Mouse (Mus musculus): ENCODE results near the gene Zfp1. TPM values are rescaled to one million over a fixed set of nuclear protein-coding genes. Genes with fewer than 3 reads are reported as not detected.
A peak's percentile ranks its signal among the peaks of the same experiment; 100 is the strongest.

The Zfp1 gene
- polyA plus RNA-seq, 1 experiment from 2014 or later = 10.9 TPM

- Histone ChIP-seq H3K36me3 (ENCODE audit: control insufficient read depth, insufficient read depth, low read length) (peaks cover 3% of the 10 kb centered on the region; the same call in 1 of the 2 replicates), H3K4me3 (ENCODE audit: low read depth, low read length) (no peak overlapping the region), H3K4me2 (replicated peaks; ENCODE audit: low read depth) (no peak overlapping the region), H3K27me3 (ENCODE audit: control insufficient read depth, insufficient read depth, low read length) (no peaks in the 10 kb centered on the region), H3K9ac (ENCODE audit: low read length) (no peak overlapping the region), H3K4me1 (replicated peaks; ENCODE audit: control insufficient read depth, insufficient read depth) (no peaks in the 10 kb centered on the region), H3K9me3 (ENCODE audit: control insufficient read depth, low read length) (no peaks in the 10 kb centered on the region), H3K27ac (replicated peaks) (no peak overlapping the region)
- no peak for ATAC-seq (ENCODE audit: low FRiP score, low TSS enrichment)
- 82% methylated on average over 13 of the region's 14 CpGs for WGBS
- TF ChIP-seq EP300 (optimal IDR thresholded peaks at IDR 0.05) (no peak), CTCF (IDR thresholded peaks at IDR 0.05; ENCODE audit: low read depth) (no peak)
- no peak for DNase-seq (ENCODE audit: low spot score)
These were observed 16.3 kb upstream of the Zfp1 start for GRCm38 (mm10) chr8:111626933-111627332.

GRCm38 (mm10) chr8:111627923-111628322 lies 15.3 kb upstream of the Zfp1 start:
- 0 out of 2 replicates have a peak, but pooled peaks cover 2% of the 10 kb centered on the region for H3K36me3 ChIP-seq (ENCODE audit: control insufficient read depth, insufficient read depth, low read length)
- no peak for DNase-seq (ENCODE audit: low spot score)
- ATAC-seq (ENCODE audit: low FRiP score, low TSS enrichment) = no peak
- no peaks in the 10 kb centered on the region for H3K27me3 ChIP-seq (ENCODE audit: control insufficient read depth, insufficient read depth, low read length)
- 94% methylated on average over 9 of the region's 9 CpGs for WGBS
- TF ChIP-seq EP300 (optimal IDR thresholded peaks at IDR 0.05) (no peak), CTCF (IDR thresholded peaks at IDR 0.05; ENCODE audit: low read depth) (no peak)
- no peaks in the 10 kb centered on the region for H3K9me3 ChIP-seq (ENCODE audit: control insufficient read depth, low read length)
- no peak overlapping the region for H3K4me3 ChIP-seq (ENCODE audit: low read depth, low read length)
- no peak overlapping the region for H3K4me2 ChIP-seq (replicated peaks; ENCODE audit: low read depth)
- H3K9ac ChIP-seq (ENCODE audit: low read length) = no peak overlapping the region
- H3K4me1 ChIP-seq (replicated peaks; ENCODE audit: control insufficient read depth, insufficient read depth) = no peaks in the 10 kb centered on the region
- no peak overlapping the region for H3K27ac ChIP-seq (replicated peaks)

- H3K4me2 ChIP-seq (replicated peaks; ENCODE audit: low read depth) = no peak overlapping the region
- 0 out of 2 replicates have a peak, but pooled peaks cover 2% of the 10 kb centered on the region for H3K36me3 ChIP-seq (ENCODE audit: control insufficient read depth, insufficient read depth, low read length)
- H3K9ac ChIP-seq (ENCODE audit: low read length) = no peak overlapping the region
- ATAC-seq (ENCODE audit: low FRiP score, low TSS enrichment) (no peak), DNase-seq (ENCODE audit: low spot score) (no peak)
- TF ChIP-seq CTCF (IDR thresholded peaks at IDR 0.05; ENCODE audit: low read depth) (no peak), EP300 (optimal IDR thresholded peaks at IDR 0.05) (no peak)
- no peaks in the 10 kb centered on the region for H3K4me1 ChIP-seq (replicated peaks; ENCODE audit: control insufficient read depth, insufficient read depth)
- H3K4me3 ChIP-seq (ENCODE audit: low read depth, low read length) = no peak overlapping the region
- H3K9me3 ChIP-seq (ENCODE audit: control insufficient read depth, low read length) = no peaks in the 10 kb centered on the region
- 90% methylated on average over 12 of the region's 12 CpGs for WGBS
- no peaks in the 10 kb centered on the region for H3K27me3 ChIP-seq (ENCODE audit: control insufficient read depth, insufficient read depth, low read length)
- H3K27ac ChIP-seq (replicated peaks) = no peak overlapping the region
These were observed 14.8 kb upstream of the Zfp1 start for GRCm38 (mm10) chr8:111628401-111628800.

- 86% methylated on average over 19 of the region's 19 CpGs for WGBS
- H3K27me3 ChIP-seq (ENCODE audit: control insufficient read depth, insufficient read depth, low read length) = no peaks in the 10 kb centered on the region
- TF ChIP-seq EP300 (optimal IDR thresholded peaks at IDR 0.05) (no peak), CTCF (IDR thresholded peaks at IDR 0.05; ENCODE audit: low read depth) (no peak)
- H3K4me3 ChIP-seq (ENCODE audit: low read depth, low read length) = no peak overlapping the region
- ATAC-seq (ENCODE audit: low FRiP score, low TSS enrichment) (no peak), DNase-seq (ENCODE audit: low spot score) (no peak)
- H3K27ac ChIP-seq (replicated peaks) = no peak overlapping the region
- H3K4me1 ChIP-seq (replicated peaks; ENCODE audit: control insufficient read depth, insufficient read depth) = no peaks in the 10 kb centered on the region
- H3K9ac ChIP-seq (ENCODE audit: low read length) = no peak overlapping the region
- no peaks in the 10 kb centered on the region for H3K9me3 ChIP-seq (ENCODE audit: control insufficient read depth, low read length)
- H3K36me3 ChIP-seq (ENCODE audit: control insufficient read depth, insufficient read depth, low read length) = 0 out of 2 replicates have a peak, but pooled peaks cover 2% of the 10 kb centered on the region
- no peak overlapping the region for H3K4me2 ChIP-seq (replicated peaks; ENCODE audit: low read depth)
These were observed 14.2 kb upstream of the Zfp1 start for GRCm38 (mm10) chr8:111628894-111629501.

GRCm38 (mm10) chr8:111630105-111630521 lies 13.1 kb upstream of the Zfp1 start, which contains the start of gene Ldhd:
Ldhd (minus strand) TSS chr8:111630374.
- H3K9ac ChIP-seq (ENCODE audit: low read length) = peak within 1 kb of the TSS; percentile 55; the same call in 1 of the 2 replicates
- no peaks in the 10 kb centered on the region for H3K27me3 ChIP-seq (ENCODE audit: control insufficient read depth, insufficient read depth, low read length)
- WGBS = 22% methylated on average over 13 of the region's 13 CpGs
- H3K9me3 ChIP-seq (ENCODE audit: control insufficient read depth, low read length) = no peaks in the 10 kb centered on the region
- ATAC-seq (ENCODE audit: low FRiP score, low TSS enrichment) (peak; percentile 87), DNase-seq (ENCODE audit: low spot score) (peak; percentile 79)
- no peaks in the 10 kb centered on the region for H3K36me3 ChIP-seq (ENCODE audit: control insufficient read depth, insufficient read depth, low read length)
- TF ChIP-seq CTCF (IDR thresholded peaks at IDR 0.05; ENCODE audit: low read depth) (no peak), EP300 (optimal IDR thresholded peaks at IDR 0.05) (no peak)
- H3K4me3 ChIP-seq (ENCODE audit: low read depth, low read length) = peak within 1 kb of the TSS; percentile 41
- H3K4me2 ChIP-seq (replicated peaks; ENCODE audit: low read depth) = peak within 1 kb of the TSS; percentile 72
- no peaks in the 10 kb centered on the region for H3K4me1 ChIP-seq (replicated peaks; ENCODE audit: control insufficient read depth, insufficient read depth)
- 0 out of 2 replicates have a peak within 1 kb of the TSS, but pooled peaks have one; percentile 18 for H3K27ac ChIP-seq (replicated peaks)

- no peak overlapping the region for H3K4me3 ChIP-seq (ENCODE audit: low read depth, low read length)
- no peaks in the 10 kb centered on the region for H3K27me3 ChIP-seq (ENCODE audit: control insufficient read depth, insufficient read depth, low read length)
- no peaks in the 10 kb centered on the region for H3K4me1 ChIP-seq (replicated peaks; ENCODE audit: control insufficient read depth, insufficient read depth)
- no peaks in the 10 kb centered on the region for H3K9me3 ChIP-seq (ENCODE audit: control insufficient read depth, low read length)
- H3K36me3 ChIP-seq (ENCODE audit: control insufficient read depth, insufficient read depth, low read length) = no peaks in the 10 kb centered on the region
- no peak for ATAC-seq (ENCODE audit: low FRiP score, low TSS enrichment)
- TF ChIP-seq CTCF (IDR thresholded peaks at IDR 0.05; ENCODE audit: low read depth) = no peak
- no peak for TF ChIP-seq EP300 (optimal IDR thresholded peaks at IDR 0.05)
- H3K27ac ChIP-seq (replicated peaks) = no peak overlapping the region
- H3K4me2 ChIP-seq (replicated peaks; ENCODE audit: low read depth) = no peak overlapping the region
- no peak for DNase-seq (ENCODE audit: low spot score)
- H3K9ac ChIP-seq (ENCODE audit: low read length) = no peak overlapping the region
- 90% methylated on average over 8 of the region's 8 CpGs for WGBS
These were observed 11.6 kb upstream of the Zfp1 start for GRCm38 (mm10) chr8:111631589-111631988.

Data from stomach, postnatal 0 days (tissue).